Mouse (Mus musculus): ENCODE measurements around the gene Dtx1. TPM values are rescaled to one million over a fixed set of nuclear protein-coding genes. Genes with fewer than 3 reads are reported as not detected.

The Dtx1 gene
- polyA plus RNA-seq, 1 experiment from 2014 or later = 34.8 TPM

- no peak overlapping the region for H3K27ac ChIP-seq
- no peak for ATAC-seq (ENCODE audit: low FRiP score)
- no peaks in the 10 kb centered on the region for H3K9me3 ChIP-seq
- H3K4me1 ChIP-seq (replicated peaks) = peaks cover 11% of the 10 kb centered on the region
- no peak overlapping the region for H3K9ac ChIP-seq
- H3K4me2 ChIP-seq = no peak overlapping the region
- H3K36me3 ChIP-seq = no peaks in the 10 kb centered on the region
- WGBS = 46% methylated on average over 12 of the region's 12 CpGs
- H3K4me3 ChIP-seq = no peak overlapping the region
- peaks cover 70% of the 10 kb centered on the region for H3K27me3 ChIP-seq
Measured at GRCm38 (mm10) chr5:120647814-120648491, 63.8 kb downstream of the Dtx1 start.

- Histone ChIP-seq H3K4me1 (replicated peaks) (peaks cover 11% of the 10 kb centered on the region), H3K27me3 (peaks cover 64% of the 10 kb centered on the region), H3K9ac (no peak overlapping the region), H3K4me2 (no peak overlapping the region), H3K36me3 (no peaks in the 10 kb centered on the region), H3K9me3 (no peaks in the 10 kb centered on the region), H3K4me3 (no peak overlapping the region), H3K27ac (no peak overlapping the region)
- ATAC-seq (ENCODE audit: low FRiP score) = no peak
- WGBS = 86% methylated on average over 3 of the region's 4 CpGs
Measured at GRCm38 (mm10) chr5:120647361-120647760, 64.4 kb downstream of the Dtx1 start.

- no peak overlapping the region for H3K9ac ChIP-seq
- H3K27ac ChIP-seq = no peak overlapping the region
- no peak for ATAC-seq (ENCODE audit: low FRiP score)
- no peak overlapping the region for H3K4me2 ChIP-seq
- no peak overlapping the region for H3K4me3 ChIP-seq
- peaks cover 50% of the 10 kb centered on the region for H3K27me3 ChIP-seq
- 60% methylated on average over 6 of the region's 6 CpGs for WGBS
- no peaks in the 10 kb centered on the region for H3K36me3 ChIP-seq
- peaks cover 11% of the 10 kb centered on the region for H3K4me1 ChIP-seq (replicated peaks)
- H3K9me3 ChIP-seq = no peaks in the 10 kb centered on the region
Measured at GRCm38 (mm10) chr5:120645851-120646250, 65.9 kb downstream of the Dtx1 start.

- H3K4me2 ChIP-seq = no peak overlapping the region
- H3K36me3 ChIP-seq = no peaks in the 10 kb centered on the region
- no peaks in the 10 kb centered on the region for H3K9me3 ChIP-seq
- no peak overlapping the region for H3K4me3 ChIP-seq
- ATAC-seq (ENCODE audit: low FRiP score) = no peak
- no peak overlapping the region for H3K27ac ChIP-seq
- H3K9ac ChIP-seq = no peak overlapping the region
- peaks cover 34% of the 10 kb centered on the region for H3K27me3 ChIP-seq
- WGBS = 90% methylated on average over 3 of the region's 3 CpGs
- H3K4me1 ChIP-seq (replicated peaks) = peaks cover 8% of the 10 kb centered on the region
Measured at GRCm38 (mm10) chr5:120644227-120644626, 67.5 kb downstream of the Dtx1 start.

- Histone ChIP-seq H3K9ac (no peak overlapping the region), H3K27me3 (peaks cover 27% of the 10 kb centered on the region), H3K4me3 (no peak overlapping the region), H3K27ac (no peak overlapping the region), H3K4me1 (replicated peaks) (peaks cover 1% of the 10 kb centered on the region), H3K36me3 (no peaks in the 10 kb centered on the region), H3K9me3 (no peaks in the 10 kb centered on the region), H3K4me2 (no peak overlapping the region)
- 74% methylated on average over 14 of the region's 14 CpGs for whole genome bisulfite sequencing
- no peak for ATAC-seq (ENCODE audit: low FRiP score)
Measured at GRCm38 (mm10) chr5:120643365-120644085, 68.2 kb downstream of the Dtx1 start.

- Histone ChIP-seq H3K36me3 (no peaks in the 10 kb centered on the region), H3K4me3 (no peak overlapping the region)
- 91% methylated on average over 7 of the region's 7 CpGs for WGBS
Measured at GRCm38 (mm10) chr5:120640094-120640493, 71.6 kb downstream of the Dtx1 start.

GRCm38 (mm10) chr5:120635633-120636032, 76.1 kb downstream of the Dtx1 start:
- Histone ChIP-seq H3K27me3 (peaks cover 15% of the 10 kb centered on the region), H3K9ac (no peak overlapping the region), H3K36me3 (no peaks in the 10 kb centered on the region), H3K27ac (no peak overlapping the region), H3K9me3 (no peaks in the 10 kb centered on the region), H3K4me2 (no peak overlapping the region), H3K4me3 (no peak overlapping the region), H3K4me1 (replicated peaks) (peaks cover 6% of the 10 kb centered on the region; the same call in 1 of the 2 replicates)
- ATAC-seq (ENCODE audit: low FRiP score) = no peak
- WGBS = 90% methylated on average over 5 of the region's 5 CpGs

More at GRCm38 (mm10) chr5:120640094-120640493, 71.6 kb downstream of the Dtx1 start:
- no peak for ATAC-seq (ENCODE audit: low FRiP score)
- Histone ChIP-seq H3K4me1 (replicated peaks) (no peaks in the 10 kb centered on the region), H3K4me2 (no peak overlapping the region), H3K9me3 (no peaks in the 10 kb centered on the region), H3K9ac (no peak overlapping the region), H3K27me3 (no peaks in the 10 kb centered on the region), H3K27ac (no peak overlapping the region)

GRCm38 (mm10) chr5:120634860-120635259, 76.9 kb downstream of the Dtx1 start:
- H3K4me2 ChIP-seq = no peak overlapping the region
- H3K4me1 ChIP-seq (replicated peaks) = peaks cover 6% of the 10 kb centered on the region; the same call in 1 of the 2 replicates
- no peak overlapping the region for H3K4me3 ChIP-seq
- no peaks in the 10 kb centered on the region for H3K9me3 ChIP-seq
- H3K27me3 ChIP-seq = peaks cover 22% of the 10 kb centered on the region
- no peak overlapping the region for H3K9ac ChIP-seq
- no peak for ATAC-seq (ENCODE audit: low FRiP score)
- H3K27ac ChIP-seq = no peak overlapping the region
- 34% methylated on average over 5 of the region's 5 CpGs for WGBS
- no peaks in the 10 kb centered on the region for H3K36me3 ChIP-seq

- Histone ChIP-seq H3K27me3 (peaks cover 30% of the 10 kb centered on the region), H3K4me2 (no peak within 1 kb of the TSS), H3K4me3 (no peak within 1 kb of the TSS), H3K9ac (no peak within 1 kb of the TSS), H3K4me1 (replicated peaks) (peaks cover 6% of the 10 kb centered on the region; the same call in 1 of the 2 replicates), H3K36me3 (no peaks in the 10 kb centered on the region), H3K9me3 (no peaks in the 10 kb centered on the region), H3K27ac (no peak within 1 kb of the TSS)
- ATAC-seq (ENCODE audit: low FRiP score) = no peak
- 51% methylated on average over 9 of the region's 9 CpGs for WGBS
Measured at GRCm38 (mm10) chr5:120634131-120634530, 77.6 kb downstream of the Dtx1 start, which contains the start of gene Cfap73. TSS of gene Cfap73 (minus strand) at chr5:120634235.

- Histone ChIP-seq H3K4me2 (no peak overlapping the region), H3K9me3 (no peaks in the 10 kb centered on the region), H3K27me3 (peaks cover 33% of the 10 kb centered on the region), H3K27ac (no peak overlapping the region), H3K4me3 (no peak overlapping the region), H3K4me1 (replicated peaks) (peaks cover 18% of the 10 kb centered on the region), H3K36me3 (peaks cover 14% of the 10 kb centered on the region), H3K9ac (no peak overlapping the region)
- WGBS = 91% methylated on average over 5 of the region's 5 CpGs
- no peak for ATAC-seq (ENCODE audit: low FRiP score)
Measured at GRCm38 (mm10) chr5:120631892-120632291, 79.8 kb downstream of the Dtx1 start.

GRCm38 (mm10) chr5:120631128-120631527, 80.6 kb downstream of the Dtx1 start:
- Histone ChIP-seq H3K27ac (no peak overlapping the region), H3K9ac (peak overlapping the region; percentile 55; the same call in 1 of the 2 replicates), H3K4me2 (peak overlapping the region; percentile 49), H3K9me3 (no peaks in the 10 kb centered on the region), H3K4me1 (replicated peaks) (peaks cover 18% of the 10 kb centered on the region), H3K4me3 (peak overlapping the region; percentile 20), H3K36me3 (peaks cover 22% of the 10 kb centered on the region), H3K27me3 (peaks cover 33% of the 10 kb centered on the region)
- WGBS = 9% methylated on average over 29 of the region's 29 CpGs
- ATAC-seq (ENCODE audit: low FRiP score) = no peak
